Mouse (Mus musculus): ENCODE data around the gene Pgpep1l.

DNA sequence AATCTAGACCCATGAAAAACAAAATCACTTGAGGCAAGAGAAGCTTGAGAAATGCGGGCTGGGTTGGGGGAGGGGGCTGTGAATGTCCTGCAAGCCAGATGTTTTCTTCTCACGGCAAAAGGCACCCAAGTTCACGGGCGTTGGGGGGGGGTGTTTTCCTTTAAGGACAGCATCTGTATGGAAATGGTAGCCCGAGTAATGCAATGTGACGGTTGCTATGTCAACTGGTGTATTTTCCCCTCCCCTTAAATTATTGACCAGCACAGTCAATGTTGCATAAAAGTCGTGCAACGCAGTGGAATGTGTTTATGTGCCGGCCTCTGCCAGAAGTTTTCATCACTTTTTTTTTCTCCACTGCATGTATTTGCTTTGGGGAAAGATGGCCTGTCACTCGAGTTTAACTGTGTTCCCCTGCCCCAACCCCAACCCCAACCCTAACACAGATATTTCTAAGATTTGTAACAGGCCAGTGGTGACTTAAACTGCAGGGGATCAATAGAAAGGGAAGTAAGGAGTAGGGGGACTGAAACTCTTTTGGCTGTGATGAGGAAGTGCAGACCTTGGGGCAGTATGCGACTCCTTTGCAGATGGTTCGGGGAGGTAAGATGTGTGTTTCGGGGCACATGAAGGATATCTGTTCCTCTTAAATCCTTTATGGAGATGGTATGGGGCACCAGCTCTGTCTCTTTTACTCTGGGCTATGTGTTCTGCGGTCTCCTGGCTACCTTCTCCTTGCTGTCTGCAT lies 49.2 kb upstream of the Pgpep1l start:
- TF ChIP-seq CTCF (IDR thresholded peaks at IDR 0.05; ENCODE audit: low read depth, low read length) (no peak), POLR2A (IDR thresholded peaks at IDR 0.05; ENCODE audit: borderline replicate concordance, low read depth, low read length) (no peak)

Data from bone marrow macrophage, adult 2 months (primary cell).